Mouse (Mus musculus) mouse trophoblast stem cell (cell line): ENCODE measurements around the gene Arl6ip4.

ENCODE experiments used
- in situ Hi-C, 2 experiments: fragments of 300-500 bp; cut with MseI, MboI; formaldehyde crosslinking; loops; 2 replicates in 1 of 2; 3 replicates in 1 of 2; pipeline ENCODE4 v1.15.1; 2025

Gene Arl6ip4

DNA sequence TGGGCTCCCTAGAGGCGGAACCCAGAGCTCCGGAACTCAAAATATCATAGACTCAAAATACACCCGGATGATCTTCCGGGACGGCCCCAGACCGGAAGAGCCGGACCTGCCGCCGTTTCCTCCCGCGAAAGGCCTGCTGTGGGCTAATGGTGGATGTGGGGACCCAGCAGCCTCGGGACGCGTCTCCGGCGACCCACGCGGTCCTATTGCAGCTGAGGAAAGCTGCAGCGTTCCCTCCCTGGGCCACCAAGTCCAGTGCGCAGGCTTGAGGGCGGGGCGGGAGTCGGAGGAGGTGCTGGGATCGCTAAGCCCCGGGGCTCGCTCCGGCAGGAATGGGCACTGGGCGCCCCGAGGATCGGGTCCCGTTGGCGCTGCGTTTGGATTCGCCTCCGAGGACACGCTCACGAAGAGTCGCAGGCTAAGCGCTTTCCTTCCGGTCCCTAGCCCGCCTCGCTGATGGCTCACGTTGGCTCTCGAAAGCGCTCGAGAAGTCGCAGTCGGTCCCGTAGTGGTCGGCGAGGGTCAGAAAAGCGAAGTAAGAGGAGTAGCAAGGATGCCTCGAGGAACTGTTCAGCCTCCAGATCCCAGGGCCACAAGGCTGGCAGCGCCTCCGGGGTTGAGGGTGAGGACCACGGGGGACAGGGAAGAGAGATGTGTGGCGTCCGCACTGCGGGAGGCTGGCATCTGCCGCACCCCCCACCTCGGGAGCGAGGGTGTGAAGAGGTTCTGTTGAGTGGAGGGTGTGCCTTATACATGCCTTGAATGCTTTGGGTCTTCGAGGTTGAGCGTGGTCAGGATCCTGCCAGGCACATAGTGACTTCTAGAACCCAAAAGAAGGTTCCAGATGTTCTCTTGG lies at the start of gene Arl6ip4:
Gene Arl6ip4, plus strand, starts transcription at position 100 of the 856 bp plus-strand sequence.
- in situ Hi-C loops: no loop called here

DNA sequence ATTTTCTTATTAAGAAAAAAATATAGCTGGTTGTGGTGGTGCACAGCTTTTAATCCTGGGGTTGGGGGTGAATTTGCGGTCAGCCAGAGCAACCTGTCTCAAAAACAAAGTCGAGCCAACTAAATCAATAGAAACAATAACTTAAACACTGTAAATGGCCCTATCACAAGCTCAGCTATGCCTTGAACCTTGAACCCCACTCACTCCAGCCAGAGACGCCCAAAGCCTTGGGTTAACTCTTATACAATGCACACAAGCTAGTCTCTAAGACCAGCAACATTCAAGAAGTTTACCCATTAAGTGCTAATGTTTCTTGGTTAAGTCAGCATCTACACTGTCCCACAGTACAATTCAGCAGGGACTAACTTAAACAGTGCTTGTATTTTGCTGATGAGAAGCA lies 46.2 kb upstream of the Arl6ip4 start:
- in situ Hi-C loops: loop anchor here in 1 of 2 experiments (10.0 kb wide), 1 partner anchor 125 kb away; no protein-coding TSS in a partner anchor

DNA sequence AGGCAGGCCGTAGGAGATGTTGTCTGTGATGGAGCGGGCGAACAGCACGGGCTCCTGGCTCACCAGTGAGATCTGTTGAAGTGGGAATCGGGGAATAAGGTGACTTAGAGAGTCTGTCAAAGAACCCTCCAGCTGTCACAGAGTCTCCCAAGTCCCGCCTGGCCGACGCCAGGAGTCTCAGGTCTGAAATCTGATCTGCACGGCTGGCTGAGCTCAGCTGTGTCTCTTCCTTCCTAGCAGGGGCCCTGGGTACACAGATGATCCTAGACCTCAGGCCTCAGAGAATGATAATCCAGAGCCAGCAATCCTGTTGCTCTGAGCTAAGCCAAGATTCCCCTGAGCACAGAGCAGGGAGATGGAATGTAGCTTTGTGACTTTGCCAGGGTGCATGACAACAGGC lies 42.2 kb upstream of the Arl6ip4 start:
- in situ Hi-C loops: loop anchor here in 1 of 2 experiments (10.0 kb wide), 1 partner anchor 129 kb away; no protein-coding TSS in a partner anchor

DNA sequence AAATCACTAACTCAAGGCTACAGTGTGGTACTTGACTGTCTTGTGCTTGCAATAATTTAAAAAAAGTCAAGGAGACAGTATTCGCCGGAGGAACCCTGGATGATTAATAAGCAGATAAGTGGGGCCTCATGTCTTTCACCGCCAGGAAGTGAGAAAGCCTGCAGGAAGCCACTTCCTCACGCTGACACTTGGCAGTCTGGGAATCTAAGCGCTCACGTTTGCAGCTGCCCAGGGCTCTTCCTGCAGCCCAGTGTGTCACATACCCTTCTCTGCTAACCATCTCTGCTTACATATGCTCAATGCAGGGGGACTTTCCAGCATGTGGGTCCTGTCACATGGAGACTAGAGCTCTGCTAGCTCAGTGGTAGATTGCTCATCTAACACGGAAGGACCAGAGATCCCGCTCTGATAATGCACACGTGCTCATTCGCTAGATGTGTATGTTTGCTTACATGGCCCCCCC lies 41.0 kb upstream of the Arl6ip4 start:
- in situ Hi-C loops: loop anchor here in 1 of 2 experiments (10.0 kb wide), 1 partner anchor 130 kb away; no protein-coding TSS in a partner anchor

DNA sequence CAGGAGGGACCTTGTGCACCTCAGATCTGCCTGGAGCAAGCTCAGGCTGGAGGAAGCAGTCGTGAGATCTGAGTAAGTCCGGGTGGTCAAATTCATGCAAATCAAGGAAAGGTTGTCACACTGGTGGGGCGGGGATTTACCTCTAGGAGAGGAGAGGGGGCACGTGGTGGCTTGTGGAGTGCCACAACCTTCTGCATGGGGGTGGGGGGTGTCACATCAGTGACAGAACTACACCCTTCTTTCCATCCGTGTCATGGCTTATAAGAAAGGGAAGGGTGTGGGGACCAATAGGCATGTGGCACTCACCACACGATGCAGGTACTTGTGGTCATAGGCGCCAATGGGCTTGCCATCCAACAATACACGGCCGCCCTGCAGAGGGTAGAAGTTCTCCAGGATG lies 40.2 kb upstream of the Arl6ip4 start:
- in situ Hi-C loops: loop anchor here in 1 of 2 experiments (10.0 kb wide), 1 partner anchor 131 kb away; no protein-coding TSS in a partner anchor

DNA sequence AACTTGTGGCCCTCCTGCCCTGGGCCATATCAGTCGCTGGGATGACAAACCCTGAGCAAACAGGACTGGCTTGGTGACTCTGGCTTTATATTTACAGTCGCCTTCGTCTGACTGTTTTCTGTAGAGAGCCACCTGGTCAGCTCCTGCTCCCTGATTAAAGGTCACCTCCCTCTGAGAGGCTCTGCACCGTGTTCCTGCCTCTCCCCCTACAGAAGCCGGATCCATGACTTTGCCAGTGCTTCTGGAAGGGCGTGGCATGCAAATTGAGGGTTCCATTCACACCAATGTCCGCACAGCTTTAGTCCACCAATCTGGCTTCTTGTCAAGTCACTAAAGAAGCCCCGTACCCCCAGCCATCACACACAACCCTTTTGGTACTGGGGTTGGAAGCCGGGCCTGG lies 39.3 kb upstream of the Arl6ip4 start:
- in situ Hi-C loops: loop anchor here in 1 of 2 experiments (10.0 kb wide), 1 partner anchor 132 kb away; no protein-coding TSS in a partner anchor

DNA sequence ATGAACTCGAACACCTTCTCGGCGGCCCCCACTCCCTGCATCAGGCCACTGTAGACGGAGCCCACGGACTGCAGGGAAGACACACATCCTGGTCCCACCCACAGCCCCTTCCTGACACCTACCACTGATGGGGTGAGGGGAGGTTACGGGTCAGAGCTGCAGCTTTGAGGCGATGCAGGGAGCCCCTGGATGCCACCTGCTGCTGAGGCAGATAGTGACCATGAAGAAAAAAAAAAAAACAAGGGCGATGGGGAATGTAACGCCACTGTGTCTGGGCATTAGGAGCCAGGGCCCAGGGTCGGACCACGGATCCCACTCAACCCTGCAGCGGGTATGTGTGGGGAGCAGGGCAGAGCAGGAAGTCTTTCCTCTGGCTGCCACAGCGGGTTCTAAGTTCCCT lies 38.6 kb upstream of the Arl6ip4 start:
- in situ Hi-C loops: loop anchor here in 1 of 2 experiments (10.0 kb wide), 1 partner anchor 132 kb away; no protein-coding TSS in a partner anchor

DNA sequence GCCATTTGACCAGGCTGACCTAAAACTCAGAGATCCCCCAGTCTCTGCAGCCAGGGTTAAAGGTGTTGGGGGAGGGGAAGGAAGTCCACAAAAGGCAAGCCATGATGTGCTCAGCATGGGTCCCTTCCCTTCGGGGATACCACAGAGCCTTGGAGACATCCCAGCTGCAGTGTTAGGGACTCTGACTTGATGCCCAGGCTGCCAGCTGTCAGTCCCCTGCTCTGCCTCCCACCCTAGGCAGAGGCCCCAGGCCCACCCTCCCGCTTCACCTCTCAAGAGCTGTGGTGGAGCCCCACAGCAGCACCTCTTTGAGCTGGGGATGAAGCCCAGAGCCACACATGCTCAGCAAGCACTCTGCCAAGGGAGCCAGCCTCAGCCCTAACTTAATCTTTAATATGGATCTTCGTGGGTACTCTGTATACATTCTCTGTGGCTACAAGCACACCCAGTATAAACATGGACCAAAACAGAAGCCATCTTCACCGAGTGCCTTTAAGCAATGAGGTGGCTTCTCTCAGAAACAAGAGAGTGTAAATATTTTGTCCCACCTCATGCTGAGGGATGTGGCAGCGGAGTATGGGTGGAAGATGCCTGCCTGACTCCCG lies 37.9 kb upstream of the Arl6ip4 start:
- in situ Hi-C loops: loop anchor here in 1 of 2 experiments (10.0 kb wide), 1 partner anchor 133 kb away; no protein-coding TSS in a partner anchor

DNA sequence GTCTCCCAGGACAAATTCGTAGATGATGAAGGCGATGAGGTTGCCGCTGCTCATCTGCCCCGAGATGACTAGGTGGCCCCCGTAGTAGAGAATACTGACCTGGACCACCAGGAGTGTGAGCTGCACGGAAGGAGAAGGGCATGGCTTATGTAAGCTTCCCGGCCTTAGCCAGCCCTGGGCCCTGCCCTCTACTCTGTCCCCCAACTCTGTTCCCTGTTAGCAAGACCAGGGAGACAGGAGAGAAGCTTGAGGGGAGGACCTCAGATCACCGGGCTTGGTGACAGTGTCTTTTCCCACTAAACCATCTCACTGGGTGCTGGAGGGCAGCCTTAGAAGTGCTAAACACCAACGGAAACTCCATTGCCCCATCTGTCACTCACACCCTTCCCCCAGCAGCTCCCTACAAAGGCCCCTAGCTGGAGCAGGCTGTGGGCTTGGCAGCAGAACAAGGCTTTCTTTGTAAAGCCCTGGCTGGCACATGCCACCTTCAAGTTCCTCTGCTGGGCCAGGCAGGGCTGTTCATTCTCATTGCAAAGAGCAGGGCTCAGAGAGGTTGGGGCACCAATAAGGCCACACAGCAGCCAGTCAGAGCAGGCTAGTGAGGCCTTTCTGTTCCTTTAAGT lies 37.0 kb upstream of the Arl6ip4 start:
- in situ Hi-C loops: loop anchor here in 1 of 2 experiments (10.0 kb wide), 1 partner anchor 134 kb away; no protein-coding TSS in a partner anchor

DNA sequence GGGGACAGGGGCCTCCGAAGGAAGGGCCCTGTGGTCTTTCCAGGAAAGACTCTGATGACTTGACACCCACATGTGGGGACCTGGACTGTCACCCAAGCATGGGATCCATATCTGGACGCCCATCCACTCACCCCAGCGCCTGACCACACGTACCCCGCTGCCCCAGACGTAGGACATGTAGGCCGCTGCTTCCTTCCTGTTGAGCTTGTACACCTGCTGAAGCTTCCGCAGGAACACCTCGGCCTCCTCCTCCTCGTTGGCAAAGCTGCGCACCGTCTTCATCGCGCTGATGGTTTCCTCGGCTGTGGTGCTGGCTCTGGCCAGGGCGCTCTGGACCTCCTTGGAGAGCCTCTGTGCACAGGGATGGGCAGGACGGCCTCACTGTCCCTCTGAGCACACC lies 36.0 kb upstream of the Arl6ip4 start:
- in situ Hi-C loops: loop anchor here in 1 of 2 experiments (5.0 to 10.0 kb wide), 2 partner anchors 78 to 135 kb away; no protein-coding TSS in a partner anchor

DNA sequence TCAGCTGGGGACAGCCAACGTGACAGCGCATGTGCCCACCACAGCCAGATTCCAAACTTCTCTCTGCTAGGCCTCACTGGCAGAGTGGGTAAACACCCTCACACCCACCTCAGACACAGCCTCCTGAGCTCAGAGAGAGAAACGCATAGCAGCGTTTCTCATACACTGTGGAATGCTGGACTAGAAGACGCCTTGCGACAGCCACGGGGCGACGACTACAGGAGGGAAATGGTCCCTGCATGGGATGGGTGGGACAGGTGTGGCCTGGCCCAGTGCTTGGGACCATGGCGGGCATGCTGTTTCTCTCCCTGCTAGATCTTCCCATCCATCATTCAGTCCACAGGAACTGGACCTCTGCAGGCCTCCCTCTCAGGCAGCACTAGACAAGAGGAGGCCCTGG lies 33.4 kb upstream of the Arl6ip4 start:
- in situ Hi-C loops: loop anchor here in 1 of 2 experiments (5.0 kb wide), 1 partner anchor 80 kb away; no protein-coding TSS in a partner anchor

DNA sequence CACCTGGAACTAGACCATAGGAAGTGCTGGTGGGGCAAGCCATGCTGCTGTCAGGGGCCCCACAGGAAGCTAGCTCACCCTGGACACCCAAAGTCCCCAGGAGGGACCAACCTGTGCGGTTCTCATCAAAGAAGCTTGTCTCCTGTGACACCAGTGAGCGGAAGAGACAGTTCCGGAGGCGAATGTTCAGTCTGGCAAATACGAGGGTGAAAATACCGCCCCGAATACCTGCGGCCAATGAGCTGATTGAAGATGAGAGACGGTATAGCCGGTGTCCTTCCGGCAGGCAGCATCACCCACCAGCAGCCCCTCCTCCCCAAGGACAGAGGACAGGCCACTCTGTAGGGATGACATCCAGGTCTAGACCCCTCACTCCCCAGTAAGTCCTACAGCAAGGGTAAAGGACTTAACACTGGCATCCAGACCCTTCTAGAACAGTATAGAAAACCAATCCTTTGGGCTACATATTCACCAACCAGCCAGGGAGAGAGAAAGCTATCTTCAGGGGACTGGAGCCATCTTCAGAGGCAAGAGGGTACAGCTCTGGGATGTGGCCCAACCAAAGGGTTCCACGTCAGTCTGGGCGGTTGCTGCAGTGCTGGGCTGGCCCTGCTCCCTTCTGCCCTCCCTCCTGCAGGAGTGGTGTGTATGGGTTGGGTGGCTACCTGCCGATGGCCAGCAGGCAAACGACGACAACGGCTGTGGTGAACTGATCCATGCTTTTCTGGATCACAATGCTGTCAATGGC lies 32.8 kb upstream of the Arl6ip4 start:
- in situ Hi-C loops: loop anchor here in 1 of 2 experiments (5.0 kb wide), 1 partner anchor 81 kb away; no protein-coding TSS in a partner anchor

DNA sequence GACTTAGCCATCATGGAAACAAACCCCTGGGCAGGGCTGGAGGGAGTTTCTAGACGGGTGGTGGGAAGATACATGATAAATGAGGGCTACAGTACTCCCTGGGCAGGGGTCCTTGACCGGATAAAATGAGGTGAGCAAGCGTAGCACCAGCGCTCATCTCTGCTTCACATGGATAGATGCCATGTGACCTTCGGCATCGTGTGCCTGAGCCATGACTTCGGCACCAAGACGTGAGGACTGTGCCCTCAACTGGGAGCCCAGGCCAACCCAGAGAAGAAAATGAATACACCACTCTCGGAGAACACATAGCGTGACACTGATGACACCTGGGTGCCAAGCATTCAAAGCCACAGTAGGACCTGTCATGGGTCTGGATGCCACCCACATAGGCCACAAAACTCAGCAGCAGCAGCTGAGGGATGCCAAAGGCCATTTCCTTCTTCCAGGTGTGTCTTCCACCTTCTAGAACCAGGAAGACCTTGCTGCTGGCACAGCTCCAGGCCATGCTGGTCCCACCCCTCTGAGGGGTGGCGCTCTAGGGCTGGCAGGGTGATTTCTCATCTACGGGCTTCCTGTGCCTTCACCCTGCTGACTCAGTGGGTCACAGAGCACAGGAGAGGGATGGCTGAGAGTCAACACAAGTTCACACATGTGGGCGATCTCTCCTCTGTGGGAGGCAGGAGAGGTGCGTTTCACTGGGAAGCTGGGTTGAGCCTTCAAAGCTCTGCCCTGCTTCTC lies 31.9 kb upstream of the Arl6ip4 start:
- in situ Hi-C loops: loop anchor here in 1 of 2 experiments (5.0 kb wide), 1 partner anchor 82 kb away; no protein-coding TSS in a partner anchor

DNA sequence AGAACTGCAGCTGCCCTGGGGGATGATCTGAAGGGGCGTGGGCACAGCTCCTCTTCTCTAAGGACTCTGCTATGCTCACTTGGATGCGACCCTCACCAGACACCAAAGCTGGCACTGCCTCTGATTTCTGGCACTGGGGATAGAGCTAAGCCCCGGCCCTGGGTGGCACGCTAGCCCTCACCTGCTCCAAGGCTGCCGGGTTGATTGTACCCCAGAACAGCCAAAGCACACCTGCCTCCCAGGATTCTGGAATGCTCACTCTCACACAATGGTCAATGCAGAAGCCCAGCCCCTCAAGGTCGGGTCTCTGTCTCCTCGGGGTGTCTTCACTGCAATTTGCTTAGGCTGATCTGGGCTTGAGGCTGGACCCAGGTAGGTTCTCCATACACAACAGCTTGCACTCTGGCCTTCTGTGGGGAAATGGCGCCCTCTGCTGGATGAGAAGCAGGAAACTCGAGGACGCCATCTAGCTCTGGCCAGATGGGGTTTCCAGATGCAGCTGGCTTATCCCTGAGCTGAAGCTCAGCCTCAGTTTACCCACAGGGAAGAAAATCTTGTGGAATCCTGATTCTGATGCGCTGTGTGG lies 31.2 kb upstream of the Arl6ip4 start:
- in situ Hi-C loops: loop anchor here in 1 of 2 experiments (5.0 kb wide), 1 partner anchor 82 kb away; no protein-coding TSS in a partner anchor

DNA sequence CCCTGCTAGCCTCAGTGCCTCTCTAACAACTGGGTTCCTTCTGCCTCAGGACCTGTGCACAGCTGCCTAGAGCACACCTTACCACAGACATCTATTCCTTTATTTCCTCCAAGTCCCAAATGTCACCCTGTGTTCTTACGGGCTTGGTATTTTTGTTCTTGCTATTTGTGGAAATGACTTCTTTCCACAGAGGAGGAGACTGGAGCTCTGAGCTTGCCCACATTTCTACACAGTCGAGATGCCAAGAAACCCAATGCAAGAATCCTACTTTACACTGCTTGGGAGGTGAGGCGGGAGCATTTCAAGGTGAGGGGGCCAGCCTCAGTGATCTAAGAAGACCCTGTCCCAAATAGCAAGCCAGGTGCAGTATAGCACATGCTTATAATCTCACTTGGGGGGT lies 30.4 kb upstream of the Arl6ip4 start:
- in situ Hi-C loops: no loop called here

DNA sequence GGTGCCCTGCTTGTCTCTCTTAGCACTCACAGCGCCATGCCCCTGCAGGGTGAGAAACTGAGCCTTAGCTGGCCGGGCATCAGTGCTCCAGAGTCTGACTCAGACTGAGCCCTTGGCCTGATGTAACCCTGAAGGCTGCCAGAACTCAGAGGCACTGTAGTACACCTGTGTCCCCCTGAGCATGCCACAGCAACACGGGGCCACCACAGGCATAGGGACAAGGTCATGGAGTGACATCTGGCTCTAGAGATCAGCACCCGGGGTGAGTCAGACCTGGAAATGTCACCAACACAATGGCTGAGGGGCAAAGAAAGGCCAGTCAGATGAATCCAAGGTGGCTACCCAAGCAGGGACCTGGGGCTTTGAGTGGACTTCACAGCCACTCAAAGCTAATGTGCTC lies 29.0 kb upstream of the Arl6ip4 start:
- in situ Hi-C loops: no loop called here

DNA sequence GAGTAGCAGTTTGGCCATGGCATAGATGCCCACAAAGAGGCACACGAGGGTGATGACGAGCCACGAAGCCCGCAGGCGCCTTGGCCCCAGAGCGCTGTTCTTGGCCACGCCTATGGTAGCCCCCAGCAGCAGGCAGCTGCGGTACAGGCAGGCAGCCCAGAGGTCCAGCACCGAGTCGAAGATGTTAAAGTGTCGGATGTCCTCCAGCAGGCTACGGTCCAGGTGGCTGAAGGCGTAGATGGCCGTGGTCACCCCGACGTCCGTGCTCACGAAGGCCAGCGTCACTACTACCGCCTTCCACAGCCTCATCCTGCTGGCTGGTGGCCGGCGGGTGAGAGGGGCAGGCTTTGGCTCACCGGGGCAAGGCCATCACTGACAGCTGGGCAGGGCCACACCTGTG lies 26.0 kb upstream of the Arl6ip4 start:
- in situ Hi-C loops: loop anchor here in 1 of 2 experiments (5.0 kb wide), 1 partner anchor 88 kb away; no protein-coding TSS in a partner anchor

DNA sequence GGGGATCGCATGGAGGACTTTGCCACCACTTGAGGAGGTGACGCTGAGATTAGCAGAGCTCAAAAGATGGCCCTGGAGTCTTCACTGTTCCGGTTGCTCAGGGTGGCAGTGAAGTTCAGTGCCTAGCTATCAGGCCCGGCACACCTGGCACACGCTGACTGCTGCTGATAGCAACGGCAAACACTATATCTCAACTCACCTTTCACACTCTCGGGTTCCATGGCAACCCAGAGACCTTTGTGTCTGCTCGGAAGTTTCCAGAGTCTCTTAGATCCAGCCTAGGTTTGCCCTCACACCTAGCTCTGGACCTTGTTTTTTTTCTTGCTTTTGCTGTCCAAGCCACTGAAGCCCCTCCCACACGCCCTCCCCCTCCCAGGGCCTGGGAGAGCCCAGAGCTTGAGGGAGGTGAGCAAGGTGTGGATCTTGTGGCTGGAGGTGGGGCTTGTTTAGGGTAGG lies 23.9 kb upstream of the Arl6ip4 start:
- in situ Hi-C loops: loop anchor here in 1 of 2 experiments (5.0 kb wide), 1 partner anchor 90 kb away; no protein-coding TSS in a partner anchor
